23 mouse cellular contexts compared by ENCODE assay signal in genomic region chr6:54772078-54772477, GRCm38 (mm10). TPM values are rescaled to one million over a fixed set of nuclear protein-coding genes. Genes with fewer than 3 reads are reported as not detected.
DNase-seq lines count a peak whose midpoint lies in the region; ATAC-seq lines count a peak whose summit lies in the region.
"Had no signal": no experiment of that assay in that cellular context is flagged by ENCODE, and none has a peak within 500 bp of the region (broad histone marks: within the 10 kb centered on the region; RNA-seq: fewer than 3 reads in every experiment).

No protein-coding gene starts in this region.

- no peak for DNase-seq in lung, postnatal 10 days
- DNase-seq in heart, adult 8-10 months (ENCODE audit: low spot score), result no peak
- DNase-seq in kidney, adult 9 months, result no peak
- DNase-seq in heart, embryonic 10.5 days (ENCODE audit: low spot score), result no peak
- DNase-seq: adrenal gland, adult 8-10 months; adrenal gland, postnatal 14 days; adrenal gland, postnatal 36 days; cerebellum, adult 11 months; cerebellum, adult 18-20 months; cerebellum, adult 8-10 months; cerebellum, adult 9-11 months; cerebellum, postnatal 14 days; cerebellum, postnatal 36 days; embryo, embryonic 11 days had no signal

- peak; percentile 54 for ATAC-seq in granulocyte monocyte progenitor cell, adult 5-6 weeks (replicated peaks; ENCODE audit: poor library complexity, severe bottlenecking)
- peak; percentile 68 for ATAC-seq in megakaryocyte, adult 5-6 weeks (ENCODE audit: poor library complexity, severe bottlenecking)
- peak; percentile 71; the same call in 1 of the 2 replicates for ATAC-seq in monocyte, adult 5-6 weeks (replicated peaks; ENCODE audit: insufficient number of reproducible peaks, low FRiP score, low TSS enrichment, poor library complexity, severe bottlenecking)
- ATAC-seq: forebrain, embryonic 14.5 days had no signal

- H3K9me3 ChIP-seq in heart, embryonic 10.5 days, result no peaks in the 10 kb centered on the region; the same call in 1 of the 2 replicates
- H3K9me3 ChIP-seq: embryonic facial prominence, embryonic 13.5 days; embryonic facial prominence, embryonic 15.5 days; forebrain, embryonic 10.5 days; forebrain, embryonic 12.5 days had no signal

- peaks cover 25% of the 10 kb centered on the region for H3K4me1 ChIP-seq in heart, embryonic 10.5 days
- H3K4me1 ChIP-seq: forebrain, embryonic 12.5 days had no signal

- no peak overlapping the region for H3K27ac ChIP-seq in heart, embryonic 10.5 days
- H3K27ac ChIP-seq: embryonic facial prominence, embryonic 13.5 days; embryonic facial prominence, embryonic 15.5 days; forebrain, embryonic 10.5 days; forebrain, embryonic 12.5 days had no signal

- 92% methylated on average over 5 of the region's 5 CpGs for WGBS in heart, embryonic 10.5 days

- H3K27me3 ChIP-seq in heart, embryonic 10.5 days (ENCODE audit: insufficient read depth, poor library complexity, severe bottlenecking), result no peaks in the 10 kb centered on the region
- H3K27me3 ChIP-seq: embryonic facial prominence, embryonic 13.5 days; embryonic facial prominence, embryonic 15.5 days; forebrain, embryonic 12.5 days had no signal

- H3K36me3 ChIP-seq in heart, embryonic 10.5 days, result no peaks in the 10 kb centered on the region
- H3K36me3 ChIP-seq: embryonic facial prominence, embryonic 13.5 days; embryonic facial prominence, embryonic 15.5 days; forebrain, embryonic 10.5 days; forebrain, embryonic 12.5 days had no signal

- no peak overlapping the region for H3K4me3 ChIP-seq in heart, embryonic 10.5 days
- H3K4me3 ChIP-seq: embryonic facial prominence, embryonic 13.5 days; embryonic facial prominence, embryonic 15.5 days; erythroblast, embryonic 14.5 days; forebrain, embryonic 10.5 days; forebrain, embryonic 12.5 days had no signal

RNA-seq across cellular contexts. Expression of gene Znrf2, which starts 44.6 kb away (rescaled TPM):
- total RNA-seq in granulocyte monocyte progenitor cell, adult 5-6 weeks (2014; fragmentation: Nextera tagmentation), result 50.5 and 62.5 TPM in 2 replicates
- 66.7 and 73.5 TPM in 2 replicates for total RNA-seq in granulocyte monocyte progenitor cell, adult 5-6 weeks (2017)
- total RNA-seq in megakaryocyte, adult 5-6 weeks (2015), result 78.0 and 83.0 TPM in 2 replicates
- 76.2 and 77.6 TPM in 2 replicates for total RNA-seq in megakaryocyte, adult 5-6 weeks (2017)
- 73.5 to 140 TPM (median 84.1 TPM) in 3 replicates for total RNA-seq in monocyte, adult 5-6 weeks (2017)
- total RNA-seq in heart, adult 8-10 months (2022), result 10 to 100 TPM; 18.0 to 23.9 (median 19.8) TPM
- 2.1 and 2.9 TPM in 2 replicates for polyA plus RNA-seq in heart, embryonic 10.5 days (2016; fragmentation: Nextera tagmentation; extraction: Ambion mirVana)
